Mouse (Mus musculus): Measurements from ENCODE around the gene Nipal1. TPM values are rescaled to one million over a fixed set of nuclear protein-coding genes. Genes with fewer than 3 reads are reported as not detected.

The Nipal1 gene
- polyA plus RNA-seq, 2 experiments from 2014 or later: 28.3 to 31.1 TPM

Other genes starting within 250 kb of the Nipal1 start
- gene Corin, start 143.3 kb upstream of the Nipal1 start, polyA plus RNA-seq (2017; shearing (Covaris generic)): under 1 TPM in 1 of 2 experiments, not detected in 1; 0.09 TPM
- gene Nfxl1, start 88.1 kb upstream of the Nipal1 start, polyA plus RNA-seq (2017; shearing (Covaris generic)): 1 to 10 TPM; 2.6 to 2.7 TPM
- gene Zar1, start 66.5 kb upstream of the Nipal1 start, polyA plus RNA-seq (2017; shearing (Covaris generic)): not detected
- not detected for gene Gm5868, start 60.2 kb upstream of the Nipal1 start, polyA plus RNA-seq (2017; shearing (Covaris generic))
- gene Cnga1, start 3.5 kb upstream of the Nipal1 start, polyA plus RNA-seq (2017; shearing (Covaris generic)): 1 to 10 TPM in 1 of 2 experiments, under 1 TPM in 1; 0.70 to 1.2 TPM
- 10 to 100 TPM; 69.9 to 78.6 TPM for gene Txk, start 105.0 kb downstream of the Nipal1 start, polyA plus RNA-seq (2017; shearing (Covaris generic))
- gene Tec, start 220.7 kb downstream of the Nipal1 start, polyA plus RNA-seq (2017; shearing (Covaris generic)): 10 to 100 TPM; 11.5 to 19.9 TPM

Data from CD4-positive, CD25-positive, alpha-beta regulatory T cell, adult 4 months (primary cell).